ENCODE assay signal across 10 mouse cellular contexts in genomic region chr17:44351499-44352117, GRCm38 (mm10).
A peak's percentile ranks its signal among the peaks of the same experiment; 100 is the strongest.
DNase-seq lines count a peak whose midpoint lies in the region; ATAC-seq and TF ChIP-seq lines count a peak whose summit lies in the region.
"Had no signal": no experiment of that assay in that cellular context is flagged by ENCODE, and none has a peak within 500 bp of the region (broad histone marks: within the 10 kb centered on the region; RNA-seq: fewer than 3 reads in every experiment).

No protein-coding gene starts in this region.

- H3K4me1 ChIP-seq in hindbrain, embryonic 11.5 days (replicated peaks; ENCODE audit: control insufficient read depth, insufficient read depth, low read length): no peaks in the 10 kb centered on the region
- no peaks in the 10 kb centered on the region for H3K4me1 ChIP-seq in midbrain, embryonic 16.5 days (ENCODE audit: control insufficient read depth, insufficient read depth, low read length)
- H3K4me1 ChIP-seq in lung, adult 2 months (ENCODE audit: control insufficient read depth, insufficient read depth, low read length): no peaks in the 10 kb centered on the region
- H3K4me1 ChIP-seq: lung, embryonic 15.5 days had no signal

- ATAC-seq in common myeloid progenitor, adult 5-6 weeks (replicated peaks; ENCODE audit: low read depth, poor library complexity, severe bottlenecking): 0 out of 2 replicates have a peak, but pooled peaks have one; percentile 23
- ATAC-seq in hindbrain, embryonic 11.5 days (ENCODE audit: low FRiP score): peak; percentile 86
- ATAC-seq in midbrain, embryonic 16.5 days: peak; percentile 51; the same call in 1 of the 2 replicates
- no peak for ATAC-seq in erythroid progenitor cell, adult 5-6 weeks (replicated peaks; ENCODE audit: low FRiP score, poor library complexity, severe bottlenecking)

- DNase-seq in B cell, adult 2 months: peak; percentile 43 to 50
- DNase-seq in hindbrain, embryonic 11.5 days (ENCODE audit: low spot score): peak; percentile 52
- DNase-seq in left cerebral cortex, adult 8-10 months (ENCODE audit: low spot score in 2 of 2): no peak
- DNase-seq in lung, adult 2 months: no peak
- no peak for DNase-seq in adrenal gland, postnatal 4 days (ENCODE audit: low spot score in 2 of 2)
- DNase-seq: thymus, adult 2 months had no signal

- no peaks in the 10 kb centered on the region for H3K9me3 ChIP-seq in hindbrain, embryonic 11.5 days (ENCODE audit: control insufficient read depth, low read length)
- no peaks in the 10 kb centered on the region for H3K9me3 ChIP-seq in midbrain, embryonic 16.5 days (replicated peaks; ENCODE audit: control insufficient read depth, low read length, poor library complexity, severe bottlenecking)
- H3K9me3 ChIP-seq: lung, embryonic 15.5 days had no signal

- no peak overlapping the region for H3K27ac ChIP-seq in hindbrain, embryonic 11.5 days (ENCODE audit: low read depth, low read length)
- H3K27ac ChIP-seq in midbrain, embryonic 16.5 days (ENCODE audit: low read length): no peak overlapping the region

- H3K9ac ChIP-seq in hindbrain, embryonic 11.5 days (ENCODE audit: low read depth, low read length): no peak overlapping the region
- no peak overlapping the region for H3K9ac ChIP-seq in midbrain, embryonic 16.5 days (ENCODE audit: low read depth, low read length)
- H3K9ac ChIP-seq: lung, embryonic 15.5 days had no signal

- H3K27me3 ChIP-seq in hindbrain, embryonic 11.5 days (ENCODE audit: control insufficient read depth, insufficient read depth, low read length): no peaks in the 10 kb centered on the region
- no peaks in the 10 kb centered on the region for H3K27me3 ChIP-seq in midbrain, embryonic 16.5 days (ENCODE audit: control insufficient read depth, insufficient read depth, low read depth, low read length)
- H3K27me3 ChIP-seq: lung, embryonic 15.5 days had no signal

- WGBS in hindbrain, embryonic 11.5 days: 29% methylated on average over 13 of the region's 13 CpGs
- 22% methylated on average over 13 of the region's 13 CpGs for WGBS in midbrain, embryonic 16.5 days
- 67% methylated on average over 13 of the region's 13 CpGs for WGBS in lung, adult 2 months

- H3K4me3 ChIP-seq in hindbrain, embryonic 11.5 days (ENCODE audit: low read depth, low read length): no peak overlapping the region
- H3K4me3 ChIP-seq in midbrain, embryonic 16.5 days (ENCODE audit: low read depth, low read length): no peak overlapping the region
- H3K4me3 ChIP-seq in lung, adult 2 months (replicated peaks; ENCODE audit: extremely low read depth, low read depth, low read length): no peak overlapping the region
- H3K4me3 ChIP-seq: lung, embryonic 15.5 days had no signal

- TF ChIP-seq POLR2A in lung, adult 2 months (IDR thresholded peaks at IDR 0.05; ENCODE audit: borderline replicate concordance, extremely low read depth, low read depth, low read length): no peak

- H3K36me3 ChIP-seq in hindbrain, embryonic 11.5 days (ENCODE audit: control insufficient read depth, insufficient read depth, low read length): no peaks in the 10 kb centered on the region
- H3K36me3 ChIP-seq in midbrain, embryonic 16.5 days (ENCODE audit: control insufficient read depth, insufficient read depth, low read length): no peaks in the 10 kb centered on the region
- H3K36me3 ChIP-seq: lung, embryonic 15.5 days had no signal

- no peak for TF ChIP-seq CTCF in lung, adult 2 months (IDR thresholded peaks at IDR 0.05; ENCODE audit: insufficient read depth, low read length)

- H3K4me2 ChIP-seq in hindbrain, embryonic 11.5 days (replicated peaks; ENCODE audit: low read depth, low read length): 0 out of 2 replicates have a peak overlapping the region, but pooled peaks have one; percentile 8
- H3K4me2 ChIP-seq in midbrain, embryonic 16.5 days (ENCODE audit: low read length): peak overlapping the region; percentile 7; the same call in 1 of the 2 replicates

Comparison
In these comparisons a context has a peak if more than half of its experiments do, and no peak if none do; other contexts are left out.
1. DNase-seq: peak in B cell, adult 2 months (2 of 2) and hindbrain, embryonic 11.5 days (single experiment); none in left cerebral cortex, adult 8-10 months (0 of 2), lung, adult 2 months (single experiment) and adrenal gland, postnatal 4 days (0 of 2).